Mouse (Mus musculus) limb, embryonic 14.5 days (tissue): Measurements from ENCODE around the gene Prkn. TPM values are rescaled to one million over a fixed set of nuclear protein-coding genes. Genes with fewer than 3 reads are reported as not detected.

Source experiments
- ATAC-seq: fragments of 200-750 bp; cut with Nextera tagmentation; 2 replicates; pipeline ENCODE4 v1.8.0; 2017; ENCODE audit warnings: low read depth, moderate number of reproducible peaks, moderate TSS enrichment; ENCODE audit not compliant: low FRiP score
- DNase-seq: peaks from one replicate; pipeline ENCODE4 v3.0.0-alpha.2; 2015; ENCODE audit warnings: low spot score
- H3K27ac ChIP-seq: fragments of 300-500 bp; sonication (generic); replicated peaks from 2 replicates; pipeline ENCODE4 v1.5.1; 2014; ENCODE audit warnings: low read depth, mild to moderate bottlenecking, low read length, moderate library complexity, mixed read lengths
- H3K27me3 ChIP-seq: fragments of 300-500 bp; sonication (generic); 2 replicates; pipeline ENCODE4 v1.6.1; 2014; ENCODE audit warnings: low read length, mixed read lengths; ENCODE audit not compliant: control insufficient read depth, insufficient read depth
- H3K36me3 ChIP-seq: fragments of 300-500 bp; sonication (generic); 2 replicates; pipeline ENCODE4 v1.6.1; 2014; ENCODE audit warnings: mild to moderate bottlenecking, low read length, moderate library complexity, mixed read lengths; ENCODE audit not compliant: control insufficient read depth, insufficient read depth
- H3K4me1 ChIP-seq: fragments of 300-500 bp; sonication (generic); 2 replicates; pipeline ENCODE4 v1.6.1; 2014; ENCODE audit warnings: antibody characterized with exemption, low read length, mixed read lengths; ENCODE audit not compliant: control insufficient read depth, insufficient read depth
- H3K4me2 ChIP-seq: fragments of 300-500 bp; sonication (generic); replicated peaks from 2 replicates; pipeline ENCODE4 v1.6.1; 2014; ENCODE audit warnings: low read depth, mild to moderate bottlenecking, low read length, moderate library complexity; ENCODE audit not compliant: severe bottlenecking
- H3K4me3 ChIP-seq: fragments of 300-500 bp; sonication (generic); replicated peaks from 2 replicates; pipeline ENCODE4 v1.5.1; 2014; ENCODE audit warnings: low read length
- H3K9ac ChIP-seq: fragments of 300-500 bp; sonication (generic); 2 replicates; pipeline ENCODE4 v1.6.1; 2014; ENCODE audit warnings: mild to moderate bottlenecking, low read depth, low read length, moderate library complexity; ENCODE audit not compliant: severe bottlenecking
- H3K9me3 ChIP-seq: fragments of 300-500 bp; sonication (generic); 2 replicates; pipeline ENCODE4 v1.6.1; 2016; ENCODE audit warnings: low read length; ENCODE audit not compliant: control insufficient read depth
- POLR2A ChIP-seq: fragments of 200-500 bp; IDR thresholded peaks from 2 replicates; pipeline ENCODE4 v1.8.0; 2012; ENCODE audit warnings: inconsistent platforms, mild to moderate bottlenecking, moderate library complexity, borderline replicate concordance; ENCODE audit not compliant: insufficient read depth, insufficient read length; ENCODE audit errors: extremely low read depth
- WGBS: fragments of 180-500 bp; shearing (Covaris S2); extraction: QIAGEN DNeasy Blood & Tissue Kit; methylation state at CpG from one replicate; pipeline ENCODE4 v1.1.7; 2014; 5-methylcytosine and 5-hydroxymethylcytosine counted together
- polyA plus RNA-seq, 2 experiments: library from polyadenylated mRNA; depleted of rRNA in 1 of 2; stranded (reverse) in 1 of 2; unstranded in 1 of 2; fragments of >200 nt; fragmentation: Nextera tagmentation in 1 of 2; extraction: Ambion mirVana in 1 of 2; gene quantifications; 2 replicates each; pipeline versions ENCODE4 v1.2.1 to v1.2.3; 2012 to 2014

Prkn gene
- polyA plus RNA-seq, 2 experiments: 2.3 to 2.7 TPM

DNA sequence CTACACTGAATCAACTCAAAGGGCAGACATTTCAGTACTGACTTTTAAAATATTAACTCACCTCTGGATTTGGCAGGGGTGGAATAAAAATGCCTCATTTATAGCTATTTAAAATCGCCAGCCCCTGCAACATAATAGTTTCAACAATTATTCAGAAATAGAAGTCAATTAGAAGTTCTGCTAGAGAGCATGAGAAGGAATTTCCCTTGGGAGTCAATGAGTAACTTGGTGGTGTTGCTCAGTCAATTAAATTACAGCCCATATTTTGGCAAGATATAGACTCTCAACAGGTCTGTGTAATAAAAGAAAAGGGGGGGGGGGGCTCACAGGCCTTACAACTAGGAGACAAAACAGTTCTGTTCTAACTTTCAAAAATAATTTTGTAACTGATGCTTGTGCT, 821.7 kb downstream of the Prkn start:
- H3K9ac ChIP-seq: no peak overlapping the region
- no peaks in the 10 kb centered on the region for H3K9me3 ChIP-seq
- H3K4me2 ChIP-seq: no peak overlapping the region
- no peak for ATAC-seq
- H3K27me3 ChIP-seq: no peaks in the 10 kb centered on the region
- peaks cover 16% of the 10 kb centered on the region; the same call in 1 of the 2 replicates for H3K4me1 ChIP-seq
- H3K27ac ChIP-seq: no peak overlapping the region
- no peaks in the 10 kb centered on the region for H3K36me3 ChIP-seq
- TF ChIP-seq POLR2A: no peak
- no peak for DNase-seq
- 29% methylated on average over 1 of the region's 1 CpGs for WGBS
- H3K4me3 ChIP-seq: no peak overlapping the region

DNA sequence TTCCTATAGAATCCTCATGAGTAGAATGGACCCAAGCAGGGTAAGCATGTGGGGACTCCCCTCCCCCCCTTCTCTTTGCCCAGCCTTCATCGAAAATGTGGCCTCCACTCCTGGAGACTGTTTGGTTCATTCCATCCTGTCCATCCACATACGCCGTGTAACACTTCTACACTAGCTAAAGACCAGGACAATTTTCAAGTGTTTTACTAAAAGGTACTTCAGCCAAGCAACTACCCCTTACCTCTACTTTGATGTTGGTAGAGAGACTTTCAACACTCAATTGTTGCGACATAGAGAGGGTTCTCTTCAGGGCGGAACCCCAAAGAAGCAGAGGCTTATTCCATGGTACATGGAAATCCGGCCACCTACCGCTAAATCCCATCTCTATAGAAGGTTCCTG, 823.3 kb downstream of the Prkn start:
- 89% methylated on average over 7 of the region's 7 CpGs for WGBS
- TF ChIP-seq POLR2A: no peak
- DNase-seq (no peak), ATAC-seq (no peak)
- no peaks in the 10 kb centered on the region for H3K9me3 ChIP-seq
- no peak overlapping the region for H3K27ac ChIP-seq
- H3K9ac ChIP-seq: no peak overlapping the region
- H3K4me2 ChIP-seq: no peak overlapping the region
- H3K4me3 ChIP-seq: no peak overlapping the region
- no peaks in the 10 kb centered on the region for H3K27me3 ChIP-seq
- no peaks in the 10 kb centered on the region for H3K36me3 ChIP-seq
- H3K4me1 ChIP-seq: peaks cover 16% of the 10 kb centered on the region; the same call in 1 of the 2 replicates

DNA sequence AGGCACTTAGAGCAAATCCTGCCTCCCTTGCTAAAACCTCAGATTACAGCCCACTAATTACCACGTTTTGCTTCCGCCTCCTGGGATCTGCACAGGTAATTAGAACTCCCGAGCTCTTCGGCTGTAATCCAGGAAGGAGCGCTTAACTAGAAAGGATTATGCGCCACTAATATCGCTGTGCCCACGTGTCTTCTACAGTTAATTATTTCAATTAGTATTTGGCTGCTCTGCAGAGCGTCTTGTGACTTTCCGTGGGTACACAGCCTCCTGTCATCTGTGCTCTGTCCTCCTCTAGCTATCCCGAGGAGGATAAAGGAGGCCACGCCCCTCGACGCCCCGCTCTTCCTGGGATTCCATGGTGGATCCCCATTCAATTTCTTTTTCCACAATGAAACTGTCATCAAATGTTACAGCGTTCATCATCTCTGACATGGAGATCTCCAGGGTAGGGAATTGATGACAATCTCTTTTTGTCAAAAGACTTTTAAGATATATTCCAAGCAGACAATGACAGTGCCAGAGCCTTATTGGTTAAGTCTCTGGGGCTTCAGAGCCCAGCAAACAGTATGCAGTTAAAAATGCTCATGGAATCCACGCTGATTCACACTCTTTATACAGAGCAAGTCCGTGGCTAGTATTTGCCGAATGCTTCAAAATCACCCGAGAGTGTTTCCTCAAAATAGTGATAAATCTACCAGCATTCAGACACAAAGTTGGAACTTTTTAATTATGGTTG, 824.6 kb downstream of the Prkn start:
- ATAC-seq: no peak
- Histone ChIP-seq H3K27ac (no peak overlapping the region), H3K9me3 (no peaks in the 10 kb centered on the region), H3K4me1 (peaks cover 16% of the 10 kb centered on the region; the same call in 1 of the 2 replicates), H3K27me3 (no peaks in the 10 kb centered on the region), H3K4me2 (peak overlapping the region; percentile 30), H3K36me3 (no peaks in the 10 kb centered on the region), H3K9ac (no peak overlapping the region), H3K4me3 (no peak overlapping the region; the same call in 1 of the 2 replicates)
- no peak for DNase-seq
- WGBS: 33% methylated on average over 20 of the region's 20 CpGs
- TF ChIP-seq POLR2A: no peak

DNA sequence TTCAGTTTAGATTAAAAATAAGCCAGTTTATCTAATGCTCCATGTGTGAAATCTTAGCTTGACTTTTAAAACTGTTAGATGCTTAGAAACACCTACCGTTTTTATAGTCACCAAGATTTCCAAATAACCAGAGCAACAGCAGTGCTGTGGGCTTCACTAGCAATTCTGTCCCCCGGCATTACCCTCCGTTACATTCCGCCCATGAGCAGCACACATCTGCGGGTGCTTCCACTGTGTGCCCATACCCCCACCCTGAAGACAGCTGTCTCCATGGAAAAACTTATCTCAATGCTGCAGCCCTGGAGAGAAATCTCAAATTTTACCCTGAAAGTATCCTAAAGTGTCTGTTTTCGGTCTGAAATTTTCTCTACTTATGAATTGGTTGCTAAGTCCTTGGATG, 839.5 kb downstream of the Prkn start:
- no peaks in the 10 kb centered on the region for H3K9me3 ChIP-seq
- WGBS: 83% methylated on average over 6 of the region's 6 CpGs
- H3K27ac ChIP-seq: no peak overlapping the region
- H3K4me1 ChIP-seq: no peaks in the 10 kb centered on the region
- H3K4me2 ChIP-seq: no peak overlapping the region
- ATAC-seq: no peak
- TF ChIP-seq POLR2A: no peak
- no peak overlapping the region for H3K4me3 ChIP-seq
- H3K9ac ChIP-seq: no peak overlapping the region
- no peaks in the 10 kb centered on the region for H3K36me3 ChIP-seq
- DNase-seq: no peak
- H3K27me3 ChIP-seq: no peaks in the 10 kb centered on the region

DNA sequence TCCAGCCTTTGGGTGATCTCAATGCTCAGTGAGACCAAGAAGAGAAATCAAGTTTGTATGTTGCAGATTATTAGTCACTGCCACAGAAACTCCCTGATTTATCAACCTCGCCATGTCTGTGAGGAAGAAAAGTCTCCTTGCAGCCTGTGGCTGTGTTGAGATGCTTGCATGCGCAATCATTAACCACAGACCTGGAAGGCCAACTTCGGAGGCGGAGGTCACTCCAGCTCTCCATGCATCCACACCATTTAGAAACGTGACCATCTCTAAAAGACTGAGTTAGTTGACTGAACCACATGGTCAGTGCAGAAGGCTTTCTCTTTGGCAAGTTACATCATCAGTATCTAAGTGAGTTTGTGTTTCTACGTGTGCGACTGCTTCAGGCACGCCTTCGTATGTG, 840.3 kb downstream of the Prkn start:
- TF ChIP-seq POLR2A: no peak
- no peaks in the 10 kb centered on the region for H3K27me3 ChIP-seq
- H3K27ac ChIP-seq: no peak overlapping the region
- no peak for ATAC-seq
- no peak for DNase-seq
- no peaks in the 10 kb centered on the region for H3K9me3 ChIP-seq
- H3K36me3 ChIP-seq: no peaks in the 10 kb centered on the region
- no peak overlapping the region for H3K4me3 ChIP-seq
- 82% methylated on average over 9 of the region's 9 CpGs for WGBS
- no peaks in the 10 kb centered on the region for H3K4me1 ChIP-seq
- no peak overlapping the region for H3K4me2 ChIP-seq
- no peak overlapping the region for H3K9ac ChIP-seq
